Mouse (Mus musculus) CD4-positive naive resting alpha-beta T cell, adult 57 days (primary cell): Measurements from ENCODE around the gene Mid1. TPM values are rescaled to one million over a fixed set of nuclear protein-coding genes. Genes with fewer than 3 reads are reported as not detected.

ENCODE experiments used
- total RNA-seq: library from RNA; stranded (reverse); gene quantifications from one replicate; pipeline ENCODE4 v1.2.4, GENCODE M21; 2023

The Mid1 gene
- 35.7 TPM for total RNA-seq

GRCm38 (mm10) chrX:169685131-169685530, at the start of gene Mid1:
Mid1 (plus strand) TSS chrX:169685199.

GRCm38 (mm10) chrX:169779535-169779934, 94.5 kb downstream of the Mid1 start, which contains the start of gene 4933400A11Rik:
4933400A11Rik (minus strand) TSS chrX:169779635.

GRCm38 (mm10) chrX:170009016-170009750, 324.2 kb downstream of the Mid1 start, which contains the start of gene Gm21887:
Gm21887 (plus strand) TSS chrX:170009659.

Other genes starting within 250 kb of the Mid1 start
- not detected for gene 4933400A11Rik, start 94.4 kb downstream of the Mid1 start, total RNA-seq